Mouse (Mus musculus): Measurements from ENCODE around the gene Zfp84. TPM values are rescaled to one million over a fixed set of nuclear protein-coding genes. Genes with fewer than 3 reads are reported as not detected.

Zfp84 gene
- polyA plus RNA-seq, 1 experiment from 2014 or later = 17.0 TPM

GRCm38 (mm10) chr7:29807046-29807445 is 38.7 kb downstream of the Zfp84 start:
- Histone ChIP-seq H3K4me3 (ENCODE audit: low read depth, low read length) (no peak overlapping the region), H3K27me3 (replicated peaks; ENCODE audit: control insufficient read depth, insufficient read depth, low read length) (no peaks in the 10 kb centered on the region), H3K9ac (ENCODE audit: low read depth, low read length) (no peak overlapping the region), H3K36me3 (ENCODE audit: control insufficient read depth, insufficient read depth, low read length) (no peaks in the 10 kb centered on the region), H3K4me1 (ENCODE audit: control insufficient read depth, insufficient read depth, low read length) (no peaks in the 10 kb centered on the region), H3K9me3 (ENCODE audit: control insufficient read depth, low read length) (no peaks in the 10 kb centered on the region), H3K27ac (replicated peaks; ENCODE audit: low read depth, low read length) (no peak overlapping the region), H3K4me2 (ENCODE audit: low read depth, low read length) (no peak overlapping the region)
- WGBS = 82% methylated on average over 5 of the region's 5 CpGs
- DNase-seq (ENCODE audit: low spot score) (no peak), ATAC-seq (ENCODE audit: low read depth) (no peak)

- H3K27ac ChIP-seq (replicated peaks; ENCODE audit: low read depth, low read length) = no peak overlapping the region
- H3K9ac ChIP-seq (ENCODE audit: low read depth, low read length) = no peak overlapping the region
- H3K36me3 ChIP-seq (ENCODE audit: control insufficient read depth, insufficient read depth, low read length) = no peaks in the 10 kb centered on the region
- no peak for ATAC-seq (ENCODE audit: low read depth)
- no peak for DNase-seq (ENCODE audit: low spot score)
- no peaks in the 10 kb centered on the region for H3K9me3 ChIP-seq (ENCODE audit: control insufficient read depth, low read length)
- no peak overlapping the region for H3K4me2 ChIP-seq (ENCODE audit: low read depth, low read length)
- 93% methylated on average over 1 of the region's 1 CpGs for WGBS
- H3K27me3 ChIP-seq (replicated peaks; ENCODE audit: control insufficient read depth, insufficient read depth, low read length) = no peaks in the 10 kb centered on the region
- peaks cover 16% of the 10 kb centered on the region for H3K4me1 ChIP-seq (ENCODE audit: control insufficient read depth, insufficient read depth, low read length)
- no peak overlapping the region for H3K4me3 ChIP-seq (ENCODE audit: low read depth, low read length)
These were observed 43.9 kb downstream of the Zfp84 start for GRCm38 (mm10) chr7:29812244-29812643.

GRCm38 (mm10) chr7:29814381-29814780 is 46.0 kb downstream of the Zfp84 start:
- no peaks in the 10 kb centered on the region for H3K9me3 ChIP-seq (ENCODE audit: control insufficient read depth, low read length)
- H3K27ac ChIP-seq (replicated peaks; ENCODE audit: low read depth, low read length) = no peak overlapping the region
- no peaks in the 10 kb centered on the region for H3K27me3 ChIP-seq (replicated peaks; ENCODE audit: control insufficient read depth, insufficient read depth, low read length)
- no peak overlapping the region for H3K4me3 ChIP-seq (ENCODE audit: low read depth, low read length)
- no peak for DNase-seq (ENCODE audit: low spot score)
- no peak overlapping the region for H3K9ac ChIP-seq (ENCODE audit: low read depth, low read length)
- ATAC-seq (ENCODE audit: low read depth) = no peak
- 90% methylated on average over 2 of the region's 2 CpGs for WGBS
- H3K4me1 ChIP-seq (ENCODE audit: control insufficient read depth, insufficient read depth, low read length) = peaks cover 16% of the 10 kb centered on the region
- peak overlapping the region; percentile 72; the same call in 1 of the 2 replicates for H3K4me2 ChIP-seq (ENCODE audit: low read depth, low read length)
- H3K36me3 ChIP-seq (ENCODE audit: control insufficient read depth, insufficient read depth, low read length) = 0 out of 2 replicates have a peak, but pooled peaks cover 3% of the 10 kb centered on the region

- Histone ChIP-seq H3K9ac (ENCODE audit: low read depth, low read length) (peak overlapping the region; percentile 76), H3K4me1 (ENCODE audit: control insufficient read depth, insufficient read depth, low read length) (peaks cover 16% of the 10 kb centered on the region), H3K4me3 (ENCODE audit: low read depth, low read length) (peak overlapping the region; percentile 58), H3K4me2 (ENCODE audit: low read depth, low read length) (peak overlapping the region; percentile 72), H3K9me3 (ENCODE audit: control insufficient read depth, low read length) (no peaks in the 10 kb centered on the region), H3K27me3 (replicated peaks; ENCODE audit: control insufficient read depth, insufficient read depth, low read length) (no peaks in the 10 kb centered on the region), H3K36me3 (ENCODE audit: control insufficient read depth, insufficient read depth, low read length) (0 out of 2 replicates have a peak, but pooled peaks cover 3% of the 10 kb centered on the region), H3K27ac (replicated peaks; ENCODE audit: low read depth, low read length) (peak overlapping the region; percentile 45; the same call in 1 of the 2 replicates)
- ATAC-seq (ENCODE audit: low read depth) (0 out of 2 replicates have a peak, but pooled peaks have one; percentile 35), DNase-seq (ENCODE audit: low spot score) (peak; percentile 3)
- 4% methylated on average over 12 of the region's 12 CpGs for WGBS
These were observed 46.9 kb downstream of the Zfp84 start for GRCm38 (mm10) chr7:29815061-29815784.

DNA sequence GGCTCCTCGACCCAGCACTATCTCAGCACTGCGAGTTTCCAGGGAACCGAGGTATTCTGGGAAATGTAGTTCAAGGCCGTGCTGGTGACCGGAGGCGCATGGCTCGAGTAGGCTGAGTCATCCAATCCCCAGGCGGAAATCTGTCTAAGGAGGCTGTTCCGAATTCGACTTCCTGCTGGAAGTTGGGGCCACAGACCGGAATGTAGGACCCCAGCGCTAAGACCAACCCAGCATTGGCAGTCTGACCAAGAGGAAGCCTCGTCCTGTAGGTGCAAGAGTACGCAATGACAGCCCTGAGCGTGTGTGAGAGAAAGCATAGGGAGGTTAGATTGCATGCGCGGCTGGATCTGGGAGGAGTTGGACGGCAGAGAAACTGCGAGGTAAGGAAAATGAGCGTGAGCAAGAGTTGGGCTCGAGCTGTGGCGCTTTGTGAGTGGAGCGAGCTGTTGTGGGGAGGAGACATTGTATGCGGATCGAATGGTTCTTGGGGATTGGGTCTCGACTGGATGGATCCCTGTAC is 47.6 kb downstream of the Zfp84 start, which contains the start of gene Zfp790:
Gene Zfp790 (plus strand): TSS at position 205 of the 520 bp plus-strand sequence.
- H3K9me3 ChIP-seq (ENCODE audit: control insufficient read depth, low read length) = no peaks in the 10 kb centered on the region
- WGBS = under 1% methylated on average over 26 of the region's 26 CpGs

DNA sequence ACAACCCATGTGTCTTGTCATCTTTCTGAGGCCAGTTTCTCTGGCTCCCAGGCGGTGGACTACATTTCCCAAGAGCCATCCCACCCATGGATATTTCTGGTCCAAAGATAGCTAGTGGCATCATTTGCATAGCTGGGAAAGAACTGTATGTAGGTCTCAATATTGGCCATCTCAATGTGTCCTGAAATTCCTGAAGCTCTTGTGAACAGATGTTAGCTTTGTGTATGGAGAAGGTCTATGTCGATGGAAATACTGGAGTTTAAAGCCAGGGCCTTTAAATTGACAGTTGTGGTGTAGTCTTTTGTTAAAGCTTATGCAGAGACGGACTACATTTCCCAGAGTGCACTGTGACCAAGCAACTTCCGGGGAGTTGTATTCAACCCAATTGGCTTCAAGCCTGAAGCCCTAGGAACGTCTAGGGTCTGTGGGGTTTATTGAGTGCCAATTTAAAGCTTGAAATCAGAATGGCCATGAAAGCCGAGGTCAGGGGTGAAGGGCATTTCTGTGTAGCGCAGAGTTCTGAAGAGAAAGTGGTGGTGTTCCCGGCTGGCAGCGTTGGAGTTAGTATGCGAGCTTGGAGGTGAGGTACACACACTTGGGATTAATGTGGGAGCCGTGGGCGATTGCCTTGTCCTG is 50.4 kb downstream of the Zfp84 start:
- H3K27ac ChIP-seq (replicated peaks; ENCODE audit: low read depth, low read length) = 0 out of 2 replicates have a peak overlapping the region, but pooled peaks have one; percentile 31
- peak overlapping the region; percentile 73 for H3K9ac ChIP-seq (ENCODE audit: low read depth, low read length)
- no peaks in the 10 kb centered on the region for H3K27me3 ChIP-seq (replicated peaks; ENCODE audit: control insufficient read depth, insufficient read depth, low read length)
- no peaks in the 10 kb centered on the region for H3K9me3 ChIP-seq (ENCODE audit: control insufficient read depth, low read length)
- 6% methylated on average over 12 of the region's 12 CpGs for WGBS
- H3K4me1 ChIP-seq (ENCODE audit: control insufficient read depth, insufficient read depth, low read length) = peaks cover 16% of the 10 kb centered on the region
- DNase-seq (ENCODE audit: low spot score) = peak; percentile 95
- peak; percentile 56; the same call in 1 of the 2 replicates for ATAC-seq (ENCODE audit: low read depth)
- peaks cover 25% of the 10 kb centered on the region for H3K36me3 ChIP-seq (ENCODE audit: control insufficient read depth, insufficient read depth, low read length)
- H3K4me2 ChIP-seq (ENCODE audit: low read depth, low read length) = peak overlapping the region; percentile 66
- peak overlapping the region; percentile 63 for H3K4me3 ChIP-seq (ENCODE audit: low read depth, low read length)

More for the DNA sequence above, 47.6 kb downstream of the Zfp84 start, which contains the start of gene Zfp790:
- Histone ChIP-seq H3K4me1 (ENCODE audit: control insufficient read depth, insufficient read depth, low read length) (peaks cover 16% of the 10 kb centered on the region), H3K36me3 (ENCODE audit: control insufficient read depth, insufficient read depth, low read length) (0 out of 2 replicates have a peak, but pooled peaks cover 3% of the 10 kb centered on the region), H3K4me2 (ENCODE audit: low read depth, low read length) (peak within 1 kb of the TSS; percentile 72), H3K27me3 (replicated peaks; ENCODE audit: control insufficient read depth, insufficient read depth, low read length) (no peaks in the 10 kb centered on the region), H3K9ac (ENCODE audit: low read depth, low read length) (peak within 1 kb of the TSS; percentile 76), H3K27ac (replicated peaks; ENCODE audit: low read depth, low read length) (peak within 1 kb of the TSS; percentile 89), H3K4me3 (ENCODE audit: low read depth, low read length) (peak within 1 kb of the TSS; percentile 58)
- peak; percentile 98 for DNase-seq (ENCODE audit: low spot score)
- ATAC-seq (ENCODE audit: low read depth) = peak; percentile 97

DNA sequence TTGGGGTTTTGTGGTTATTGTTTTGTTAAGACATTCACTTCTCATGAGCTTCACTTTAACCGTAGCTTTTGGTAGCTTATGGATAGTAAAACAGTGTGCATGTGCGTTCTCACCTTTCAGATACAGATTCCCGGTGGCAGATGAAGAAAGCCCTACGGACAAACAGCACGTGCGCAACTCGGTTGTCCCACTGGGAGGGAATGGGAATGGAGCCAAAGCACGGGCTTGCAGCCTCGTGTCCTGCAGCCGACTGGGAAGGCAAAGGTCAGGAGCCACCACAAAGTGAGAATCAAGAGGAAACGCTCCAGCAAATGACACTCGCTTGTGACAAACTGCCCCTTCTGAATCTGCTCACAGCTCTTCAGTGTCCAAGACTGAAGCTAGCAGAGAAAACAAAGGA is 59.6 kb downstream of the Zfp84 start:
- Histone ChIP-seq H3K9ac (ENCODE audit: low read depth, low read length) (no peak overlapping the region), H3K9me3 (ENCODE audit: control insufficient read depth, low read length) (0 out of 2 replicates have a peak, but pooled peaks cover 5% of the 10 kb centered on the region), H3K4me3 (ENCODE audit: low read depth, low read length) (no peak overlapping the region), H3K27me3 (replicated peaks; ENCODE audit: control insufficient read depth, insufficient read depth, low read length) (no peaks in the 10 kb centered on the region), H3K4me1 (ENCODE audit: control insufficient read depth, insufficient read depth, low read length) (no peaks in the 10 kb centered on the region), H3K36me3 (ENCODE audit: control insufficient read depth, insufficient read depth, low read length) (peaks cover 91% of the 10 kb centered on the region), H3K27ac (replicated peaks; ENCODE audit: low read depth, low read length) (no peak overlapping the region), H3K4me2 (ENCODE audit: low read depth, low read length) (no peak overlapping the region)
- ATAC-seq (ENCODE audit: low read depth) (no peak), DNase-seq (ENCODE audit: low spot score) (no peak)
- 92% methylated on average over 12 of the region's 12 CpGs for WGBS

Data from embryonic facial prominence, embryonic 14.5 days (tissue).